Mouse (Mus musculus): ENCODE measurements around the gene Mprip. TPM values are rescaled to one million over a fixed set of nuclear protein-coding genes. Genes with fewer than 3 reads are reported as not detected.
"Not testable (repeated sequence)": the region's sequence is repeated elsewhere in the genome, so short reads cannot be mapped to it uniquely, and the experiment has no call there.

The Mprip gene
- total RNA-seq, 2 experiments from 2014 or later = 267 to 302 TPM

GRCm38 (mm10) chr11:59653003-59653402 lies 8.1 kb upstream of the Mprip start:
- no peak for DNase-seq (ENCODE audit: extremely low spot score in 1 of 2, low spot score in 1 of 2)

DNA sequence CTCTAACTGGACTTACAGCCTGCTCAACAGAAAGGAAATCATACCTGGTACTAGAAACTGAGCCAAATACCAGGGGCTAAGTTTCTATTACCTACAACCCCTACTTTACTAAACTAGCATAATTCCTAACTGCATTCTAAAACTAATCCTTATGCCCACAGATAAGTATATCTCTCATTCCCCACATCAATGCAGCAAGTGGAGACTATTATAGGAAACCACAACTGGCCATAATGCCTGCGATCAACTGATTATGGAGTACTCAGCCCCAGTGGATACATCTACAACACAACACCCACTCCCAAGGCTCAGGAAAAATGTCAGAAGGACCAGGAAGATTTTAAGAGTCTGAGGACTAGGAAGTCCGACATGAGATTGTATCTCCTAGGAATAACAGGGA lies 7.6 kb upstream of the Mprip start:
- DNase-seq (ENCODE audit: extremely low spot score in 1 of 2, low spot score in 1 of 2) = no peak

DNA sequence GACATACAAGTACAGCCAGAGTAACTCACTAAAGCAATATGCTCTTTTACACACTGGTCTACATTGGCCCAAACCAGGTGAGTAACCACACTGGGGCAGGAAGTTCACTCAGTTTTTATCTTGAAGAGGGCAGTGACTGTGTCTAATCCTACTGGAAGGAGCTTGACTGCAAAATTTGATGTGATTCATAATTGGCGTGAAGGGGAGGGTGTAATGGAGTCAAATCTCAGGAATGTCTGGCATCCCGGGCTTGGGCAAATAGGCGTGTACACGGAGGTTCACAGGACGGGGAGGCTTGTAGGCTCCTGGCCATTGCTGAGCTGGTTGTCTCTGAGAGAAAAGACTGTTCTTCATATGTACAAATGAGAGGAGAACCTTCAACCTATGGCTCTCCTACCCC lies 5.8 kb upstream of the Mprip start:
- no peak for DNase-seq (ENCODE audit: extremely low spot score in 1 of 2, low spot score in 1 of 2)

GRCm38 (mm10) chr11:59656016-59656415 lies 5.1 kb upstream of the Mprip start:
- no peak for DNase-seq (ENCODE audit: extremely low spot score in 1 of 2, low spot score in 1 of 2)

DNA sequence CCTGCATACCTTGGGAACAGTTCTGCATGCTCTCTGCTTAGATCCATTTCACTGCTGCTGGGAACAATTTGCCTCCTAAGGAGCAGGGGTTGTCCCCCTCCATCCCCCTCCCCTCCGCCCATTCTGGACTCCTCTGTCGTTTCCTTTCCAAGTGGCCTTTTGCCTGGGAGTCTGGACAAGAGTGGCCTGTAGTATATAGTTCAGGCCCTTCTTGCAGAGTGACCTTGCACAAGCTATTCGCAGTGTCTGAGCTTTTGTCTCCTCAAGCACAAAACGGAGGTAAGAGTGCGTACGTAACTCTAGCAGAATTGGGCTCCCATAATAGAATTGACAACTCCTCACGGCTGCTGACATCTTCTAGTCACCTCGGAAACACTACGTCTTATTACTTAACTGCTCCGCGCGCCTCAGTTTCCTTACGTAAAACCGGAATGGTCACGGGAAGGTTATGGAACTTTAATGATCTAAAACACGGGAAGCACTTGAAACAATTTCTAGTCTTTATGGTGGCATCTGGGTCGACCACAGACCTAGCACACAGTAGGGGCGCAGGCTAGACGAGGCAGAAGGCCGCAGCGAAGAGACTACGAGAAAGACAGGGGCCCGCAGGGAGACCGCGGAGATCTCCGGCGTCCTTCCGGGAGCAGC lies 620 bp downstream of the Mprip start:
- DNase-seq (ENCODE audit: extremely low spot score in 1 of 2, low spot score in 1 of 2) = no peak

- DNase-seq (ENCODE audit: extremely low spot score in 1 of 2, low spot score in 1 of 2) = peak; percentile 81
Observed at GRCm38 (mm10) chr11:59662249-59662788, 1.2 kb downstream of the Mprip start.

DNA sequence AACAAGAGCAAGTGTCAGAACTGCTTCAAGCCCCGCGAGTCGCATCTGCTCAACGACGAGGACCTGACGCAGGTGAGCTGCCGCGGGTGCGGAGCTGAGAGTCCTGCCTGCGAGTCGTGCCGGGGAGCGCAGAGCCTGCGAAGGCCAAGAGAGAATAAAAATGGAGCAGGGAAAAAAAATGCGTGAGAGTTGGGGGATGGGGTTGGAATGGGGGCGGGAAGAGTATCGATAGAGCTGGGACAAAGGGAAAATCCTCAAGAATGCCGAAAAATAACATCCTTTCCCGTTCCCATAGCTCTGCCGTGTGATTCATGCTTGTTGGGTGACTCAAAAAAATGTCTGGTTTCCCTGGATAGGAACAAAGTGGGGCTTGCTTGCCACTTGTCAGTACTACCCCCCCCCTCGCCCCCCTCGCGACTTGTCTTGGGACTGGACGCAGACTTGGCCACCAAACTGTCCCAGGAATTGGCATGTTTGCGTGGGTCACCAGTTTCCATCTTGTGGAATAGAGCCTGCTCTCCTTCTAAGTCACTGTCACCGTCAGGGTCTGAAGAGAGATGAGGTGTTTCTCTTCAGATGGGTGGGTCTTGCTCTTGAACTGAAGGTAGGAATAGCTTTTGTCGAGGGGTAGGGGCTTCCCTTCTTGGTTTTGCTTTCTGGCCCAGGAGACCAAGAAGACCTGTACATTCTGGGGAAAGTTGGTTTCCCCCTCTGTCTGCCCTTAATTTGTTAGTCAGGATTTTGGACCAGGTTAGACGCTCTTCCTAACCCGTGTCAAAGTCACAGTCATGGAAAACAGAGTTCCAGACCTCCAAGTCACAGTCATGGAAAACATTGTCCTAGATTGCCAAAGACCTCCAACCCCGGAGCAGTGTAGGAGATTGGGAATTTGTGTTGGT lies 2.0 kb downstream of the Mprip start:
- peak; percentile 23 for DNase-seq (ENCODE audit: extremely low spot score in 1 of 2, low spot score in 1 of 2)

DNA sequence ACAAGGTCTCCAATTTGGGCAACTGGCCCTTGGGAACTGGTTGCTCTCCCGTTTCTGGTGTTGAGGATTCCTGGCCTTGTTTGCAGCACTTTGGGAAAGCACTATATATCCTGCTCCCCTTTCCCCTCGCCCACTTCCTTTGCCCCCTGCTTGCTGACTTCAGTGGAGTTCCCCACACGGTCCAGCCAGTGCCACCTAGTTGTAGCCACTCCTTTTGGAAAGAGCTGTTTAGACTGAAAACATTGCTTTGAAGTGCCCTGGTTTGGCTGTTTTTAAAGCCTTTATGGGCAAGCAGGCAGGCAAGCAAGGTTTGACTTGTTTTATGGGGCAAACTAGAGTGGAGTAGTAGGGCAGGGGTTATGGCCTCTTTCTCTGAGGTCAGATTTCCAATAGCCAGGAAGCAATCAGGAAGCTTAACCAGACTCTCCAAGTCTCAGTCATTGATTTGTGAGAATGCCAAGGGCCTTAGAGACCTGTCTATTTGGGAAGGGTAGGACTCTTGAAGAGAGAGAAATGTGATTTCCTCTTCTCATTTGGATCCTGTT lies 2.7 kb downstream of the Mprip start:
- DNase-seq (ENCODE audit: extremely low spot score in 1 of 2, low spot score in 1 of 2) = no peak

GRCm38 (mm10) chr11:59664818-59665217 lies 3.7 kb downstream of the Mprip start:
- DNase-seq (ENCODE audit: extremely low spot score in 1 of 2, low spot score in 1 of 2) = peak in 1 of 2 experiments; percentile 22

DNA sequence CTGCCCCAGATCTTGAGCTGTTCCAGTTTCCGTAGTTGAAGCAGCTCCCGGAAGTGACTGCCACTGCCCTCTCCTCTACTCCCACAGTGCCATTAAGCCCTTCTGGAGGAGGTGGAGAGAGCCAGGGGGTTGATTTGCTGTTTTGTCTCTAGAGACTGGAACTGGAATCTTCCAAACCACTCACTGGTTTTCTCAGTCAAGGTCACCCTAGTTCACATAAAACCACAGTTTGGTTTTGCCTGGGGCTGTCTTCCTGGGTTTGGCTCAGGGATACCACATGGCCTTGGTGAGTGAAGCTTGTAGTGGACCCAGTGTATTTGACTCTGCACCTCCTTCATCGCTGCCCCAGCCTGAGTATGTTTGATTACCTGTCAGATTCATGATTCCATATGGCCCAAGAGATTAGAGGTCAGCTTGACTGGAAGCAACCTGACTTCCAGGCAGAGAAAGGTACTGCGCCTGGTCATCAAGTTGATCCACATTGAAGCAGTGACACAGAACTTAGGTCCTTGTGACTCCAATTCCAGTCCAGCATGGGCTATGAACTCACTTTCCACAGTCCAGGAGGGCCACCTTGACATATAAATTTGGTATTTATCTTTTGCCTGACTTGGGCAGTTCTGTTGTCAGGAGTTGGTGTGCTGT lies 10.1 kb downstream of the Mprip start:
- DNase-seq (ENCODE audit: extremely low spot score in 1 of 2, low spot score in 1 of 2) = no peak

GRCm38 (mm10) chr11:59674013-59674412 lies 12.9 kb downstream of the Mprip start:
- no peak for DNase-seq (ENCODE audit: extremely low spot score in 1 of 2, low spot score in 1 of 2)

DNA sequence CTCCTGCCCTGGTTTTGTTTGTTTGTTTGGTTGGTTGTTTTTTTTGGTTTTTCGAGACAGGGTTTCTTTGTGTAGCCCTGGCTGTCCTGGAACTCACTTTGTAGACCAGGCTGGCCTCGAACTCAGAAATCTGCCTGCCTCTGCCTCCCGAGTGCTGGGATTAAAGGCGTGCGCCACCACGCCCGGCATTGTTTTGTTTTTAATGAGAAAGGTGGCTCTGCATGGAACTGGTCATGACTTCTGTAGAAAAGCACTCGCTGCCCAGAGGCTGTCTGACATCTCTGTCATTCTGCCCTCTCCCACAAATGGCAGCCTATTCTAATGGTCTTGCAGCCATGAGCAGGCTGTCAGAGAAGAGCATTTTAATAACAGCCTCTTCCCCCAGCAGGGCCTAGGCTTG lies 13.6 kb downstream of the Mprip start:
- not testable (repeated sequence) for DNase-seq (ENCODE audit: extremely low spot score in 1 of 2, low spot score in 1 of 2)

- DNase-seq (ENCODE audit: extremely low spot score in 1 of 2, low spot score in 1 of 2) = no peak
Observed at GRCm38 (mm10) chr11:59677767-59678166, 16.7 kb downstream of the Mprip start.

DNA sequence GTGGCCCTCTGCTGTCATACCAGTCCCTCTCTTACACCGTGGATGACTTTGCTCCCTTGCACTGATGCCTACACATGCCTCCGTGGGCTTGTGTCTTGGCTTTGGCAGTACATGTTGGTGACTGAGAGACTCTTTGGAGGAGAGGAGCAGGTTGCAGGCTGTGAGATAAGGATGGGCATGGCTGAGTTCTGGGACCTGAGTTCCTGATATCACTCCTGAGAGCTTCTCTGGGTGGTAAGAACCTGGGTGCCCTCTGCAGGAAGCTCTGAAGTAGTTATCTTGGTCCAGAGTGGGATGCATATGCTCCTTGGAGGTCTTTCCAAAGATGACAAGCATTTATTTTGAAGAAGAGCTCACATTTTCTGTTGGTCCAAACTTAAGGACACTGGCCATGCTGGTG lies 17.6 kb downstream of the Mprip start:
- no peak for DNase-seq (ENCODE audit: extremely low spot score in 1 of 2, low spot score in 1 of 2)

DNA sequence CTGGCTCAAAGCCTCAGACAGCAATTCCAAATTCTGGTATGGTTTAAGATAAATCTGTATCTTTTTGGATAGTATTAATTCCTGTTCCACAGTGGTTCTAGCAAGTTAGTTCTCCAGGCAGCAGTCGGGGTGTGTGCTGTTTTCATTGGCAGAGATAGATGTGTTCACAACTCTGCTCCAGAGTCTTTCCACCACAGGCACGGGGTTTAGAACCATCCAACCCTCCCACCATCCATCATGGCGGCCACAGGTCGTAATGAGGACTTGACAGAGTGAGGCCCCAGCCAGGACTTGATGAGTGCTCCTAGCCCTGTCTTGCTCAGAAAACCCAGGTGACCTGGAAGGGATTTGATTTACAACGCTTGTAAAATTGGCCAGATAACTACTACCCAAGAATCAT lies 19.0 kb downstream of the Mprip start:
- no peak for DNase-seq (ENCODE audit: extremely low spot score in 1 of 2, low spot score in 1 of 2)

- DNase-seq (ENCODE audit: extremely low spot score in 1 of 2, low spot score in 1 of 2) = no peak
Observed at GRCm38 (mm10) chr11:59684956-59685355, 23.9 kb downstream of the Mprip start.

GRCm38 (mm10) chr11:59694533-59694932 lies 33.4 kb downstream of the Mprip start:
- no peak for DNase-seq (ENCODE audit: extremely low spot score in 1 of 2, low spot score in 1 of 2)

- DNase-seq (ENCODE audit: extremely low spot score in 1 of 2, low spot score in 1 of 2) = no peak
Observed at GRCm38 (mm10) chr11:59695550-59695949, 34.4 kb downstream of the Mprip start.

- no peak for DNase-seq (ENCODE audit: extremely low spot score in 1 of 2, low spot score in 1 of 2)
Observed at GRCm38 (mm10) chr11:59697572-59697971, 36.5 kb downstream of the Mprip start.

DNA sequence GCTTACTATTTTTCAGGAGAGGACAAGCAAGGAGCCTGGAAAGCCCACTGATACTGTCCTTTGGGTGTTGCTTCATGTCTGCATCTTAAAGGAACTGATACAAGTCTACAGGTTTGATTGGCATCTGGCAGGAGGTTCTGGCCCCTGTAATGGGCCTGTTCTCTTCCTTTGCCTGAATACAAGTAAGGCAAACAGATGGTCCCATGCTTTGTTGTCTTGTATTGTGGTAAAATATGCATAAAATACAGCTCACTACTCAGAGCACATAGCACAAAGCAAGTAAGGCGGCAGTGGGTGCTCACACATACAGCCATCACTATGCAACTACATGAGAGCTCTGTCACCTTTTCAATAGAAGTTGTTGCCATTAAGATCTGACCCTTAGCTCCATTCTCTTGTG lies 39.7 kb downstream of the Mprip start:
- DNase-seq (ENCODE audit: extremely low spot score in 1 of 2, low spot score in 1 of 2) = no peak

- no peak for DNase-seq (ENCODE audit: extremely low spot score in 1 of 2, low spot score in 1 of 2)
Observed at GRCm38 (mm10) chr11:59705113-59705512, 44.0 kb downstream of the Mprip start.
